Mouse (Mus musculus): ENCODE measurements at regions not wholly inside any gene's neighbourhood (a gene's known extent, or its start where the extent isn't known, plus 50 kb on each side); places are given as distances from the start of the nearest gene placed in this dataset.

DNA sequence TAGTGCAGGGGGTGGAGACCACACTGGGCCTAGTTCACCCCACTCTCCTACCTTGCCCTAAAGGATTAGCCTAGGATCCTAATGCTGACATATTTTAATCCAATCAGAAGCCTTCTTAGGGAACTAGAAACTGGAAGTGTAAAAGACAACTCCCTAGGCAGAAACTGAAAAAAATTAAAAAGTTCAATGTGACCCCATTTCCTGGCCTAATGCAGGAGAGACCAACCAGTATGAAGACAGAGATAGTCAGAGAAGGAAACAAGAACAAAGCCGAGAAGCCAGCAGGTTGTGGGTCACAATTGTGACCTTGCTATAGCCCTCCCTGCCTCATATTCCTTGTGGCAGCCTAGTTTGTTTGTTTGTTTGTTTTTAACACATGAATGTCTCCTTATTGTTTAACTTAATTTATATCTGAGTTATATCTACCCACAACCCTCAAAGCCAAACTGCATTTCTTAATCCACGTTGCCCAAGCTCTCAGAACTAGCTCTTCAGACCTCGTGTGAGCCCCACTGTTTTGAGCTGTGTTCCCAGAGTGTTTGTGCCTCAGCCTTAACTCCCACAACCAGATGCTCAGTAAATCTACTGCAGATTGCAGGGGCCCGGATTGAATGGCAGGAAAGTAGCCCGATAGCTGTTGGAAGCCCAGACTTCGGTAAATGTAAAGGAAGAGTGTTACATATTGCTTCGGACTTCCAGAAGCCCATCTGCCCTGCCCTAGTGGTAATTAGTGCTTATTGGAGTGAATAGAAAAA is 139.0 kb upstream of the Tbl1xr1 start:
- H3K4me3 ChIP-seq (replicated peaks) = no peak overlapping the region
- no peak overlapping the region for H3K9ac ChIP-seq (replicated peaks)
- no peaks in the 10 kb centered on the region for H3K27me3 ChIP-seq (replicated peaks)
- no peak overlapping the region for H3K27ac ChIP-seq (replicated peaks)
- H3K4me2 ChIP-seq = no peak overlapping the region
- WGBS = 36% methylated on average over 7 of the region's 7 CpGs
- H3K9me3 ChIP-seq (replicated peaks) = no peaks in the 10 kb centered on the region
- no peaks in the 10 kb centered on the region for H3K36me3 ChIP-seq
- peaks cover 40% of the 10 kb centered on the region for H3K4me1 ChIP-seq
- ATAC-seq (ENCODE audit: low FRiP score) = no peak

DNA sequence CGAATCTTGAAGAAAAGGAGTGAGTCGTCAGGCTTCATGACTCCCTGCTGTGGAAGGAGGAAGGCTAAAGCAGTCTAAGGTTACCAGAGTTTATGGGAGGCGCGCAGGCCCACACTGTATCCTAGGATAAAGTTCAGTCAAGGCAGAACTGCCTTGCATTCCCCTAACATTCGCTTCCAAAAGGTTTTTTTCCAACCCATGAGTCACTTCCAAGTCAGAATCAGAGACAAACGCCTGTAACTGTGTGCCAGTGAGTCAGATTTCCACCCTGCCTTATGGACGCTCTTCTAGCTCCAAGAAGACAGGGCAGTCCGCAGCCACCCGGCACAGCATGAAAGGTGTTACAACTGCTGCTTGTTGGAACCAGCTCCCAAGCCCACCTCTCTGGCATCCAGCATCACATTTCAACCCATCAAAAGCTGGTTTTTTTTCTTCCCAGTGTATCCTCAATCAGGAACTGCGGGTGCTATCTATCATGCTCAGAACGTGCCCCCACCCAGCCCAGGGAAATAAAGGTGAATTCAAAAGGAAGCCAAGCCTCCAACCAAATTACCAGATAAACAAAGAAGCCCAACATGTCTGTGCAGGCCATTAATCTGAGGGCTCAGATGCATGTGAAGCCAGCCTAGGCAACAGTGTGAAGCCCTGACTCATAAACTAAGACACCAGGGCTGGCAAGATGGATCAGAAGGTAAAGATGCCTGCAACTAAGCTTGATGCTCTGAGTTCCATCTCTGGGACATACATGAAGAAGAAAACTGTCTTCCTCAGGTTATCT is 138.2 kb upstream of the Tbl1xr1 start:
- no peak overlapping the region for H3K9ac ChIP-seq (replicated peaks)
- H3K4me1 ChIP-seq = peaks cover 40% of the 10 kb centered on the region
- ATAC-seq (ENCODE audit: low FRiP score) = no peak
- H3K27ac ChIP-seq (replicated peaks) = no peak overlapping the region
- H3K9me3 ChIP-seq (replicated peaks) = no peaks in the 10 kb centered on the region
- 52% methylated on average over 11 of the region's 11 CpGs for WGBS
- H3K4me2 ChIP-seq = no peak overlapping the region
- H3K36me3 ChIP-seq = no peaks in the 10 kb centered on the region
- H3K27me3 ChIP-seq (replicated peaks) = no peaks in the 10 kb centered on the region
- H3K4me3 ChIP-seq (replicated peaks) = no peak overlapping the region

DNA sequence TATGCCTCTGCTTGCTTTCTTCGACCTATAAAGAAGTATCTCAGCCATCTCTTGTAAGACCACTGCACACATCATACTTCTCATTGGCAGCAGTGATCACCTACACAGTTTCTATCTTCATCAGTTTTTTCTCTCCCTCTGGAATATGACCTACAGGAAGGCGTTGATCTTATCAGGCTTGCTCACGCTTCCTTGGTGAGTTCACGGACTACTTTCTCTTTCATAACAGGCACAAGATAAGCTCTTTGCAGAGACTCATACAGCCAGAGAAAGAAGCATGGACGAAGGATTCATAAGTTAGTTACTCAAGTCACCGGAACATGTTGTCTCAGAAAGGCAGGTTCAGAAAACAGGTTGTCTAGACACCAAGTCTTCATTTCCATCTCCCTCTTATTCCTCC is 136.7 kb upstream of the Tbl1xr1 start:
- no peak for ATAC-seq (ENCODE audit: low FRiP score)
- H3K4me1 ChIP-seq = peaks cover 30% of the 10 kb centered on the region

DNA sequence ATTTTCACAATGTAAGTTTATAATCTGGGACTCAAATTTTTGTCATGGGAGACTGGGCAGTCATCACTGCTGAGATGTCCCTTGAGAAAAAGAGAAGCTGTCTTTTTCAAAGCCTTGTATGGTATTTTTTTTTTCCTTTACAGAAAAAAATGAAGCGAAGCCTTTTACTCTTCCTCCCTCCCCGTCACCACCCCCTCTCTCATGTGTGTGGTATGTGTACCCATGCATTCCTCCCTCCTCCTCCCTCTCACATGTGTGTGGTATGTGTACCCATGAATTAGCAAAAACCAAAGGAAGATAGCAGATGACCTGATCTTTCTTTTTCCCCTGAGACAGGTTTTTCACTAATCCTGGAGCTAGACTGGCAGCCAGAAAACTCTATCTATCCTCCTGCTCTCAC is 134.9 kb upstream of the Tbl1xr1 start:
- WGBS = 93% methylated on average over 2 of the region's 2 CpGs
- H3K36me3 ChIP-seq = no peaks in the 10 kb centered on the region

More for the DNA sequence above, 136.7 kb upstream of the Tbl1xr1 start:
- no peaks in the 10 kb centered on the region for H3K9me3 ChIP-seq (replicated peaks)
- 94% methylated on average over 6 of the region's 6 CpGs for WGBS
- no peak overlapping the region for H3K4me2 ChIP-seq
- H3K36me3 ChIP-seq = no peaks in the 10 kb centered on the region
- H3K4me3 ChIP-seq (replicated peaks) = no peak overlapping the region
- no peak overlapping the region for H3K9ac ChIP-seq (replicated peaks)
- H3K27ac ChIP-seq (replicated peaks) = no peak overlapping the region
- H3K27me3 ChIP-seq (replicated peaks) = no peaks in the 10 kb centered on the region

DNA sequence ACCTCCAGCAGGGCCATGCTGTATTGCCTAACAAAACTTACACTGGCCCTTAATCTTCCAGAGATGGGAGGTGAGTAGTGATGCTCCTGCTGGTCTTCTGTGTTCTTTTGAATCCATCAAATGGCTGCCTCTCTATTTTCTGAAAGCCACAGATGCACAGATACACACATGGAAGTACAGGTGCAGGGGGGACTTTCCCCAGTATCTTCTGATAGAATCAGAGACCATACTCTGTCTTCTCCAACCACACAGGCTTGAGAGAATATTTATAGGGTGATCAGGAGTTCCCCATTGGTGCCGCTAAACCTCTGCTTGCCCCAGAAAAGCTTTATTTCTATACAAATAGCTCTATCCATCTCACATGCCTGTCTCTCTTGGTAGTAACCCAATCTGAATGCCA is 133.5 kb upstream of the Tbl1xr1 start:
- H3K27me3 ChIP-seq (replicated peaks) = no peaks in the 10 kb centered on the region
- H3K27ac ChIP-seq (replicated peaks) = no peak overlapping the region
- H3K9me3 ChIP-seq (replicated peaks) = no peaks in the 10 kb centered on the region
- no peak overlapping the region for H3K4me3 ChIP-seq (replicated peaks)
- no peaks in the 10 kb centered on the region for H3K36me3 ChIP-seq
- no peak overlapping the region for H3K9ac ChIP-seq (replicated peaks)
- WGBS = 87% methylated on average over 1 of the region's 1 CpGs
- peaks cover 5% of the 10 kb centered on the region; the same call in 1 of the 2 replicates for H3K4me1 ChIP-seq
- no peak for ATAC-seq (ENCODE audit: low FRiP score)
- no peak overlapping the region for H3K4me2 ChIP-seq

More for the DNA sequence above, 134.9 kb upstream of the Tbl1xr1 start:
- Histone ChIP-seq H3K9ac (replicated peaks) (no peak overlapping the region), H3K27ac (replicated peaks) (no peak overlapping the region), H3K27me3 (replicated peaks) (no peaks in the 10 kb centered on the region), H3K4me1 (peaks cover 13% of the 10 kb centered on the region), H3K9me3 (replicated peaks) (no peaks in the 10 kb centered on the region), H3K4me2 (no peak overlapping the region), H3K4me3 (replicated peaks) (no peak overlapping the region)
- ATAC-seq (ENCODE audit: low FRiP score) = no peak

DNA sequence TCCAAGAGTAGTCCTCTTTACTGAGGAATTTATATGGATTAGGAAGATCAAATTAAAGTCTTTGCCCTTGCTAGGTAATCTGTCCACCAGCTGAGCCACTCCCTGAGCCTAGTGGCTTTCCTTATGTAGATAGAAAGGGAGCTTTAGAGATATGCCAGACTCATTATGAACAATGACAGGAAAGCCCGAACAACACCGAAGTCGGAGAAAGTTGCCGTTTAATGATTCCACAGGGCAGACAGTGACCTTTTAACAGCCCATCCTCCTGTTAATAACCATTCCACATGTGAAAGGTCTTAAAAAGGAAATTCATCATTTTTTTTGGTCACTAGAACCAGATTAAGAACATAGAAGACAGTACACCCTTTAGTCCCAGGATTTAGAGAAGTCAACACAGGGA is 130.7 kb upstream of the Tbl1xr1 start:
- Histone ChIP-seq H3K27me3 (replicated peaks) (no peaks in the 10 kb centered on the region), H3K4me1 (peaks cover 7% of the 10 kb centered on the region; the same call in 1 of the 2 replicates), H3K36me3 (no peaks in the 10 kb centered on the region), H3K9ac (replicated peaks) (no peak overlapping the region), H3K27ac (replicated peaks) (no peak overlapping the region), H3K4me3 (replicated peaks) (no peak overlapping the region), H3K4me2 (no peak overlapping the region), H3K9me3 (replicated peaks) (no peaks in the 10 kb centered on the region)
- ATAC-seq (ENCODE audit: low FRiP score) = no peak
- 83% methylated on average over 4 of the region's 4 CpGs for WGBS

DNA sequence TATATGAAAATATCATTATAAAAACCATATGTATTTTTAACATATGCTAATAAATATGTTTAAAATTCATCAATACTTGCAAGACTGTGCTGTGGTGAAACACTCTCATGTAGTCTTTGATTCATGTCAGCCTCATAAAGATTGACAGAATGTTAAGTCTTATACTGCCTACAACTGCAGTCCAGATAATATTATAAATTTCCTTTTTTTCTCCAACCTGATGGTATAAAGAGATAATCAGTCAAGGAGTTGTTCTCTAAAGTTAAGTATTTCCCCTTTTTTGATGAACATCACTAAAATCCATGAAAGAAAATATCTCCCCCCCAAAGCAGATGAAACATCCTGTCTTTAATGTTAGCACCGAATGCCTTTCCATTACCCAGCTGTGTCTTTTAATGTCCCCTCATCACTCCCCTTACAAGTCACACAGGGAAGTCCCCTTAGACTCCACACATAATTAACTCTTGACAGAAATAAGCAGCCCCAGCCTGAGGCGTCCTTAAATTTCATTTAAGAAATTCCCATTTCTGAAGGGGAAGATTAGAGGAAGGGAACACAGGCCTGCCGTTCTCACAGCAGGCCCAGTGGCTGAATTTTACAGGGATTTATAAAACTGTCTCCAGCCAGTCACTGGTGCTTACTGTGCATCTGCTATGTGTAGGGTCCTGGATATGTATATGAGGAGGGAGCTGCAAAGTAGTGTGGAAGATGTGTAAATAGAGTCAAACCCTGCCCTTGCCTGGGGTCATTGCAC is 129.0 kb upstream of the Tbl1xr1 start:
- WGBS = 11% methylated on average over 3 of the region's 3 CpGs
- Histone ChIP-seq H3K4me2 (no peak overlapping the region), H3K9ac (replicated peaks) (no peak overlapping the region), H3K27ac (replicated peaks) (no peak overlapping the region), H3K4me3 (replicated peaks) (no peak overlapping the region), H3K36me3 (no peaks in the 10 kb centered on the region), H3K27me3 (replicated peaks) (no peaks in the 10 kb centered on the region), H3K9me3 (replicated peaks) (no peaks in the 10 kb centered on the region), H3K4me1 (peaks cover 7% of the 10 kb centered on the region; the same call in 1 of the 2 replicates)
- ATAC-seq (ENCODE audit: low FRiP score) = no peak

DNA sequence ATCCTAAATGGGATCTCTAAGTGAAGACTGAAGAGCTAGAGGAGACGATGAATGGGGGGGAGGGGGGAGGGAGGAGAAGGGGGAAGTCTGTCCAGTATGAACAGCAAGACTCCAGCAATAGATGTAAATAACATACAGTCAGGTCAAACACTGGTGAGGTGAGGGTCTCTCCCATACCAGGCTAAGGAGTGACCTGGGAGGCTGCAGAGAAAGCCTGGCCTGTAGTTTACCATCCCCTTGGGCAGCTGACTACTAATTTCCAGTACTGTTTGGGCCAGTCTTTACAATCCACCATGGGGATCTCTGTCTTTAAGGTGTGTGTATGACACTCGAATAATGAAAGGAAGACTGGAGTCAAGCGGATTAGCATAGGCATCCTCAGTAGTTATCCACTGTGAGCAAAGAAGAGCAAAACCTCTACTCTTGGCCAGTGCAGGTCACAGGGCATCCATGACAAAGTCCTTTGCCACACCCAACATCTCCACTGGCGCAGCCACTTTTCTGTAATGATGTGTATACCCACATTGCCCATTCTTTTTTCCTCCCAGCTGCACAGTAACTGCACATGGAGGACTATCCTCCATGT is 128.3 kb upstream of the Tbl1xr1 start:
- ATAC-seq (ENCODE audit: low FRiP score) = no peak

DNA sequence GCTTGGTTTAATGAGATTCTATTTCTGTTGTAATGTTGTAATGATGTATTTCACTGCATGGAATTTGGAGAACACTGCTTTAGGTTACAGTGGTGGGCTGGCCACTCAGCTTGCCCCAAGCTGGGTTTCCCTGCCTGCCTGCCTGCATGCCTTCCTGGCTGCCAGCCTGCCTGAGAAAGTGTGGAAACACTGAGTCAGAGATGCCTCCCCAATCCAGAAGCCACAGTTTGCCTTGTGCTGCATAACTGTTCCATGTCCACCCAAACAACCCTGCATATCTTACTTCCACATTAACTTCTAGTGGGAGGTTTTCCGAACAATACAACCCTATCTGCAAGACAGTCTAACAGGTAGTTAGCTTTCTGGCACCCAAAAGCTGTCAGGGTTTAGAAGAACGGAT is 127.0 kb upstream of the Tbl1xr1 start:
- no peak overlapping the region for H3K4me2 ChIP-seq
- H3K4me3 ChIP-seq (replicated peaks) = no peak overlapping the region
- H3K27ac ChIP-seq (replicated peaks) = no peak overlapping the region
- no peaks in the 10 kb centered on the region for H3K9me3 ChIP-seq (replicated peaks)
- H3K27me3 ChIP-seq (replicated peaks) = no peaks in the 10 kb centered on the region
- H3K9ac ChIP-seq (replicated peaks) = no peak overlapping the region
- ATAC-seq (ENCODE audit: low FRiP score) = no peak
- H3K36me3 ChIP-seq = no peaks in the 10 kb centered on the region
- peaks cover 7% of the 10 kb centered on the region; the same call in 1 of the 2 replicates for H3K4me1 ChIP-seq
- 89% methylated on average over 2 of the region's 2 CpGs for WGBS

More for the DNA sequence above, 128.3 kb upstream of the Tbl1xr1 start:
- Histone ChIP-seq H3K27ac (replicated peaks) (no peak overlapping the region), H3K4me2 (no peak overlapping the region), H3K4me3 (replicated peaks) (no peak overlapping the region), H3K4me1 (peaks cover 7% of the 10 kb centered on the region; the same call in 1 of the 2 replicates), H3K36me3 (no peaks in the 10 kb centered on the region), H3K27me3 (replicated peaks) (no peaks in the 10 kb centered on the region), H3K9ac (replicated peaks) (no peak overlapping the region), H3K9me3 (replicated peaks) (no peaks in the 10 kb centered on the region)
- 53% methylated on average over 4 of the region's 4 CpGs for WGBS

DNA sequence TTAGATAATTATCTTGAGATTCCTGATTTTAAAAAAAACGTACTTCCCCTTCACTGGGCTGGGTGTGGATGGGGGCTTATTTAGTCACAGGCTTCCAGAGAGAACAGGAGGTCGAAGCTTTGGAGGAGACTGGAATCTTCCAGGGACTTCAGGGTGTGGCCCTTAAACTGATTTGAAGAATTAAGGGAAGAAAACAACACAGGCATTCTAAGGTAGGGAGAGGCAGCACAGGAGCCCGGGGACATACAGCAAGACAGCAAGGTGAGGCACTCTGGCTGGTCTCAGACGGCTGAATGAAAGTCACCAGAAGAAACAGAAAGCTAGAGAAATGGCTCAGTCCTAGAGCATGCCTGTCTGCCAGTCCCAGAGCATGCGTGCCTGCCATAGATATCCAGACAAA is 125.9 kb upstream of the Tbl1xr1 start:
- H3K27ac ChIP-seq (replicated peaks) = no peak overlapping the region
- no peaks in the 10 kb centered on the region for H3K27me3 ChIP-seq (replicated peaks)
- ATAC-seq (ENCODE audit: low FRiP score) = no peak
- peaks cover 7% of the 10 kb centered on the region; the same call in 1 of the 2 replicates for H3K4me1 ChIP-seq
- WGBS = 86% methylated on average over 5 of the region's 5 CpGs
- H3K9ac ChIP-seq (replicated peaks) = no peak overlapping the region
- no peaks in the 10 kb centered on the region for H3K36me3 ChIP-seq
- H3K4me2 ChIP-seq = no peak overlapping the region
- H3K9me3 ChIP-seq (replicated peaks) = no peaks in the 10 kb centered on the region
- H3K4me3 ChIP-seq (replicated peaks) = no peak overlapping the region
